Mouse (Mus musculus) bone marrow, adult 2 months (tissue): ENCODE data around the gene Spock1.

Experiments
- CTCF ChIP-seq: fragments of 200-500 bp; IDR thresholded peaks from 2 replicates; pipeline ENCODE4 v1.5.1; 2011; ENCODE audit warnings: low read length, control low read depth; ENCODE audit not compliant: control insufficient read depth, insufficient read depth
- POLR2A ChIP-seq: fragments of 200-500 bp; IDR thresholded peaks from 2 replicates; pipeline ENCODE4 v1.6.1; 2011; ENCODE audit warnings: low read depth, mild to moderate bottlenecking, control low read depth, low read length, borderline replicate concordance; ENCODE audit not compliant: control insufficient read depth

DNA sequence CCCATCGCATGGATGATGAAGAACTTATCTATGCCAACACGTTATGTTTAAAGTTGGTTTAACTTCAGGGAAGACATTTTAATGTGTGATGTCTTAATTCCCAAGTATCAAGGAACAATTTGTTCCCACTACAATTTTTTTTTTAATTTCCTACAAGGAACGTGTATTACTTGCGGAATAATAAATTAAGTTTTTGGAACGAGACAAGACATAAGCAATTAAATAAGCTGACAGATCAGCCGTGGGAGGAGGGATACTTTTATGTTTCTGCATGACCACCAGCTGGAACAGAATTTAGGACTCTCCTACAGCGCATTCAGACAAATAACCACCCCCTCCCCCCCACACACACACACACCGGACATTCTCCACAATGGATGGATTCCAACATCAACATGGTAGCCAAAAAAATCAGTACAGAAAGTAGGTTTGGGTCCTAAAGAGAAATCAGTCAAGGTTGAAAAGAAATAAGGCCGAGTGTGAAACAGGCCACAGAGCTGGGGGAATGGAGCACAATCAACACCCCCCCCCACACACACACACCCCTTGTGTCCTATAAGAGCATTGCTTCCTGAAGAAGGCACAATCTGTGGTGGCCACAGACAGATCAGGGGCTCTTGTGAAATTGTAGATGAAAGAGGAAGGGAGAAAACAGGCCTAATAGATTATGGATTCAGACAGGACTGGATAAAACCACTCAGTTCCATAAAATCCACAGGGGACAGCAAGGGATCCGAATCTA, 111.0 kb downstream of the Spock1 start:
- no peak for TF ChIP-seq CTCF
- TF ChIP-seq POLR2A, result no peak
